Mouse (Mus musculus) spleen, postnatal 14 days (tissue): ENCODE measurements around the gene Dlx1.

Experiments
- DNase-seq, 2 experiments: peaks; one replicate each; pipeline ENCODE4 v3.0.0; 2021 to 2022; ENCODE audit warnings: low spot score in 2 of 2

Dlx1 gene

DNA sequence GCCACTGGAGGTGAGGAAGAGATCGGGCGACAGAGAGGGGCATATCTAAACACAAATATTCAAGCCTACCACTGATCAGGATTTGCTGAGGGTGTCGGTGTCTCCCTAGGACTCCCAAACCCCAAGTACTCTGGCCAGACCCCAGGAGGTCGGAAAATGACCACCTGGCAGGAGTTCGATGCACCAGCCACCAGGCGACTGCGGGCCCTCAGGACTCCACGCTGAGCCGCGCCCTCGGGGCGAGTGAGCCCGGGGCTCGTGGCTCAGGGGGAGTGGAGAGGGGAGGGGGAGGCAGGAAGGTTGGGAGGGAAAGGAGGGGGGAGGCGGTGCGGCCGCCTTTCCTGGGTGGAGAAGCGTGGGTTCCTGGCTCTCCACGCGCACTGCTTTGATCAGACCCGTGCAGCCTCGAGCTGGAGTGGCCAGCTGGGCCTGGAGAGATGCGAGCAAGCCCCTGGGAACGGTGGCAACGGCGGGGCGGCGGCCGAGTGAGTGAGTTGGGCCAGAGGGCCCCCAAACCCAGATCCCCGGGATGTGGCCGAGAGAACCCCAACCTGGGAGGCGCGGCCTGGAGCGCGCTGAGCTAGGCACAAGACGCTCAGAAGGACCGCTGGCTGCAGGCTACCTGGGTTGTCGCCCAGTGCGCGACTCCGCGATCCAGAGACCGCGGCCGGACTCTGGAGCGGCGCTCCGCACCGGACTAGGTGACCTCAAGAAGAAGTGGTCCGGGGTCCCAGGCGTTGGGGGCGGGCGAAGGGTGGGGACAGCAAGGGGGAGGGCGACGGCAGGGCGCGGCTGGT, 999 bp downstream of the Dlx1 start:
- DNase-seq: no peak

DNA sequence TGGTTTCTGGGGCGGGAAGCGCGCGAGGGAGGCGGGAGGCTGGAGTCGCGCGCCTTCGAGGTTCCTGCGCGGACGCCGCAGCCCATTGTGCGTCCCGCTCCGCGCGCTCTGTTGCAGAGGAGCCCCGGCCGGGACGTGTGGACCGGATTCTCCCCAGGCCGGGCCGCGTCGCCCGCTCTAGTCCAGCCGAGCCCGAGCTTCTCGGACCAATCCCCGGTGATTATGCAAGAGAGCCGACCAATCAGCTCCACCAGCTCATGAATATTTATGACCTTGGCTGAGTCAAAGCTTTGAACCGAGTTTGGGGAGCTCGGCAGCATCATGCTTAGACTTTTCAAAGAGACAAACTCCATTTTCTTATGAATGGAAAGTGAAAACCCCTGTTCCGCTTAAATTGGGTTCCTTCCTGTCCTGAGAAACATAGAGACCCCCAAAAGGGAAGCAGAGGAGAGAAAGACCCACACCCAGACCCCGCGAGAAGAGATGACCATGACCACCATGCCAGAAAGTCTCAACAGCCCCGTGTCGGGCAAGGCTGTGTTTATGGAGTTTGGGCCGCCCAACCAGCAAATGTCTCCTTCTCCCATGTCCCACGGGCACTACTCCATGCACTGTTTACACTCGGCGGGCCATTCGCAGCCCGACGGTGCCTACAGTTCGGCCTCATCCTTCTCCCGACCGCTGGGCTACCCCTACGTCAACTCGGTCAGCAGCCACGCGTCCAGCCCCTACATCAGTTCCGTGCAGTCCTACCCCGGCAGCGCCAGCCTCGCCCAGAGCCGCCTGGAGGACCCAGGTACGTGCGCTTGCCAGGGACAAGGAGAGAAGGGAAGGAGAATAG, 1.8 kb downstream of the Dlx1 start:
- no peak for DNase-seq

DNA sequence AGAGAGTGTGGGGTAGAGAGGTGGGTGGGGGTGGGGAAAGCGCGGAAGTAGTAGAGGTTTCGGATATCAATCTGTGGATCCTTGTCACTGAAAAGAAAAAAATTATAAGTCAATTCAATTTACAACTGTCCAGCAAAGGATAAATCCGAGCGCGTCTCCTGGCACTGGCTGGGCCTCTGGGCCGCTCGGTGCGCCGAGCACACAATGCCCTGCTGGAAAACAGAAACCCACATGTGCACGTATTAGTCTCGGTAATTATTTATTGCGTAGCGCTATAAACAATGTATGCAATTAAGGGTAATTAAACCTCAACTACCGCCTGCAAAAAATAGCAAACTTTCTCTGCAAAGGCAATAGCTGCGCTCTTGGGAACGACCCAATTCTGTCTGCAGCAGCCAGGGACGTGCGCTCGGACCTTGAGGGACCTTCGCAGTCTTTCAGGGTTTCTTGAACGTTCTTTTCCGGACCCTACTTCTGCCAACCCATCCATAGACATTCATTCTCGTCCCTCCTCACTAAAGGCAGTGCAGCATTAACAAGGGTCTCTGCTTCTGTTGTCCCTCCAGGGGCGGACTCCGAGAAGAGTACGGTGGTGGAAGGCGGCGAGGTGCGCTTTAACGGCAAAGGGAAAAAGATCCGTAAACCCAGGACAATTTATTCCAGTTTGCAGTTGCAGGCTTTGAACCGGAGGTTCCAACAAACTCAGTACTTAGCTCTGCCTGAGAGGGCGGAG, 2.6 kb downstream of the Dlx1 start:
- no peak for DNase-seq

DNA sequence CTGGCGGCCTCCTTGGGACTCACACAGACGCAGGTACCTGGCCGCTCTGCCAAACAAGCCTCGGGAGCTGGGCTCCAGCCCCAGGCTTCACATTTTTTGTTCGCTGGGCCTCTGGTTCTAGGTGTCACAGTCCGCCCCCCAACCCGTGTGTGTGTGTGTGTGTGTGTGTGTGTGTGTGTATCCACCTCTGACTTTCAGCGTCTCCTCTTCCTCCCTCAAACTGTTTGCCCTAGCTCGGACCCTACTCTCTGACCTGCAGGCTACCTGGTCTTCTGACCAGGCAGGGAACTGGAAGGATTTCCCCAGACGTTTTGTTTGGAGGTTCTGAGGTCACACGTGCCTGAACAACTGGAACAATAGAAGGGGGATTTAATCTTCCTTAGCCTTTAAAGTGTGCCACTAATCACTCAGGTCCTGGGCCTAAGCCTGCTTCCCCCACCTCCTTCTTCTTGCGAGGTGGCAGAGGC, 3.2 kb downstream of the Dlx1 start:
- DNase-seq: no peak

DNA sequence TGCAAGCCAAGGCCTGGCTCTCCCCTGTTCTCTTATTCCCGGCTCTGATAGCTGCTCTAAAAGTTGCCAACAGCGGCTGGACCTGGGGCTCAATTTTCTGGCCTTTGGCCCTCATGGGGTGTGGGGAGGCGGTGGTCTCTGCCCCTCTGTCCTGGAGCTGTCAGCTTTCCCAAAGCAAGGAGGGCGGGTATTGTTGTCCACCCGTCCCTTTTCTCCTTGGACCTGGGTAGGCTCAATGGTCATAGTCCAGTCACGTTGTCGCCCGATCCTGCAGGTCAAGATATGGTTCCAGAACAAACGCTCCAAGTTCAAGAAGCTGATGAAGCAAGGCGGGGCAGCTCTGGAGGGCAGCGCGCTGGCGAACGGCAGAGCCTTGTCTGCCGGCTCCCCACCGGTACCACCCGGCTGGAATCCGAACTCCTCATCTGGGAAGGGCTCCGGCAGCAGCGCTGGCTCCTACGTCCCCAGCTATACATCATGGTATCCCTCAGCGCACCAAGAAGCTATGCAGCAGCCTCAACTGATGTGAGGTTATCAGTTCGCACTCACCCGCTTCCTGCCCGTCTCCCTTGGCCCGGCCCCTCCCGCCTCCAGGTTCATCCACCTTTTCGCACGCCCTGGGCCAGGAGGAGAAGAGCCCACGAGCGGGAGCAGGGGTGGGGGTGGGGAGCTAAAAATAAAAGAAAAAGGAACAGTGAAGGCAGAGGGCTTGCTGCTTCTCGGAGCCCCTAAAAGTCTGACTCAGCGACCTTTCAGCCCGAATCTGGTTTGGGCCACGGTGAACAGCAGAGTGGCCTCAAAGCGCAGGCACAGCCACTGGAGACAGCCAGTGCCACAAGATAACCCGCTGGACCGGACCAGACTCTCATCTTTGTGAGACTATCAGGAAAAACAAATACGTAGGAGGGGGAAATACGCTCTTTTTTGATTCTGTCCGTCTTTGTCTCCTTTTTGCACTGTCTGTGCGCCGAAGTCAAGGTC, 4.4 kb downstream of the Dlx1 start:
- DNase-seq: no peak

DNA sequence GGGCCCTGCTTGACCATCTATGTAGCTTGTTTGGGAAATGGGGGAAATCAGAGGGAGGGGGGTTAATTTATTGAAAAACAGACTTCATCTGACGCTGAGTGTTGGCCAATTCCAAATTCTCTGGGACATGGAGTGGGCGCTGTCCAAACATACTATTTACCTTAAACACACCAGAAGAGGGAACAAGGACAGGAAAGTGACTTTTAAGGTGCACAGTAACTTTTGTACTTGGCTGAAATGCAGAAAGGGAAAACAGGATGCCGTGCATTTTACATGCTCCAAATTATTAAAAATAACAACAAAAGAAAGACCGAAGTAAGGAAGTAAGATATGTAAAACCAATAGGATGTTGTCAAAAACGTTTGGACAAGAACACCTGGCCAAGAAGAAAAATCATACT, 5.2 kb downstream of the Dlx1 start:
- DNase-seq: no peak

DNA sequence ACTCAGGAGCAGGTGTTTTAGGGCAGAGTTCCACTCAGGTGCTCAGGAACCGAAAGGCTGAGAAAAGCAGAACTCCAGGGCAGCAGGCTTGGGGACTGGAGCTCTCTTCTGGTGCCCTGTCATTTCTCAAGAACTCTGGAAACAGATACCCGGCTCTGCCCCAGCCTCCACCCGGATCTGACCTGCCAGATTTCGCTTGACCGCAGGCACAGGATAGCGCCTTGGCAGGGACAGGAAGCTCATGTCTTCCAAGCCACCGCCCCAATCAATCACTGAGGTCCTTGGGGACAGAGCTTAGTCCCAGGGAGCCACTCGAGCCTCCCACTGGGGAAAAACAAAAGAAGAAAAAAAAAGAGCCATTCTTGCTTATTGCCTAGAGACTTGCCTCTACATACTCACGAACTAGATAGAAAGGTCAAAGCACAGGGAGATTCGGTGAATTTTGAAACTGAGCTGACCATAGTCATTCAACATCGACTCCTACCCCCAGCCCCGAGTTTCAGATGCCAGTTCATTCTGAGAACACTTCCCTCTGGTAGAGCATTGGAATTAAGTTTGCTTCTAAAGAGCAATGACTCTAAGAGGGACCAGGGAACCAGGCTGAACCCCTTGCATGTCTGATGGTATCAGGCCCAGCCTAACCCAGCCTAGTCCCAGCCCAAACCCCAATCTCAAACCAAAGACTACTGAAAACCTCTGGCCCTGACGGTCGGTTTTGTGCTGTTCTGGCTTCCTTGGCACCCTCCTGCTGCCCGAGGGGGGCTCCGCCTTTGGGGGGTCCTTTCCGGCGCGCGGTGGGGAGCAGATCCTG, 6.5 kb downstream of the Dlx1 start:
- DNase-seq: no peak

DNA sequence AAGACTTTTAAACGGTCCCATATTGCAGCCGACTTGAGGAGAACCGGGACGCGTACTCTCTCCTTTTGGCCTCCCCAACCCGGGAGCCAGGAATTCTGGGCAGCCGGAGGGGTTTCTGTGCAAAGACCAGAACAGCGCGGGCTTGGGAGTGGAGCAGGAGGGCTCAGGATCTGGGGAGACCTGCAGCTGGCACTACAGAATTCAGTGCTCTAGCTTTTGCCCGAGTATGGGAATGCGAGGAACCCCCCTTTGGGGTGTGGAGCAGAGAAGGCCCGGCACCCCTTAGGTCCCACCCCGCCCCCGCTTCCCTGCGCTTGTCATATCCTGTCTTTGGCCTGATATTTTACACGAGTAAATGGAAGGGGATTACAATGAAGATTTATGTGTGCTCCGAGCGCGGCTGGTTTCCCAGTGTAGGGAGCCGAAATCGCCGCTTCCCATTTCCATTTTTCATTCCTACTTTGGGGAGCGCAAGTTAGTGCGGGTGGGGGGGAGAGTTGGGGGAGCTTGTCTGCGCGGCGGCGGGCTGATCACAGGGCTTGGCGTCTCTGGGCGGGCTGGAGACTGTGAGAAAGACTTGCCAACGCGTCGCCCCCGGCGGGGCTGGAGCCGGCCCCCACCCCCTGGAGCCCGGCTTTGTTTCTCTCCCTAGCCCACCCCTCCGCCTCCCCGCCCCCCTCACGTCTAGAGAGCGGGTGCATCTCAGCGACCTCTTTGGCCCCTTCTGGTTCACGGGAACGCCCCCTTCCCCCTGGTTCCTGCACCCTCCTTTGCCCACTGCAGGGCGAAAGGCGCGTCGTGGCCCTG, 12.9 kb downstream of the Dlx1 start:
- no peak for DNase-seq

DNA sequence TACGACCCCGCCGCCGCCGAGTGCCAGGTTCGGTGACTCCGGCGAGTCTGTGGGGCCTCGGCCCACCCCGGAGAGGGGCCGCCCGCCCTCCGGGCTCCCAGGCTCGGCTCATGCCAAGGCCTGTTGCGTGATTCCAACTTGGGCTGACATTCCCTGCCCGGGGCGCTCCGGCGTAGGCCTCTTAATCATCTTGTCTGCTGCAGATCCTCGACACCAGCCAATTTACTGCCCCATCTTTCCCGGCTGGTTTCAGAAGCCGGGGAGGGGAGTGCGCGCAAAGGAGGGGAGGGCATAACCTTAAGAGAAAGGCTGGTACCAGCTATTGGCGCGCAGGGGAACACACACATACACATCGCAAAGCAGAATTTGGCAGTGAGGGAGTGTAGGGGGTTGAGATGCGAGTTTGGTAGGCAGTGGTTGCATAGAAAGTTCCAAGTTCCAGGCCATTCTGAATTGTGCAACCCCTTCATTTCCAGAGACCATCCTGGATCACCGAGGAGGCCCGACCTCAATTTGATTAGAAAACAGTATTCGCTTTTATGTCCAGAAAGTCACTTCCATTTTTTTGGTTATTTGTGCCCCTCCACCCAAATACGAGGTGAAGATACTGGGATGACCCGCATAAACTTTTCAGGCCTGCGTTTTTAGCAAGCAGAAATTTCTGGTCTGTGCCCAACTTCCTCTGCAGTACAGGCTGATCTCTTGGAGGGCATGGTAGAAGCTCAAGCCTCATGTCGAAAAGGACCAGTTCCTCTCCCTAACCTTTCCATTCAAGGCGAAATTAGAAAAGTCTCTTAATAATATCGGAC, 13.7 kb downstream of the Dlx1 start:
- DNase-seq: no peak

DNA sequence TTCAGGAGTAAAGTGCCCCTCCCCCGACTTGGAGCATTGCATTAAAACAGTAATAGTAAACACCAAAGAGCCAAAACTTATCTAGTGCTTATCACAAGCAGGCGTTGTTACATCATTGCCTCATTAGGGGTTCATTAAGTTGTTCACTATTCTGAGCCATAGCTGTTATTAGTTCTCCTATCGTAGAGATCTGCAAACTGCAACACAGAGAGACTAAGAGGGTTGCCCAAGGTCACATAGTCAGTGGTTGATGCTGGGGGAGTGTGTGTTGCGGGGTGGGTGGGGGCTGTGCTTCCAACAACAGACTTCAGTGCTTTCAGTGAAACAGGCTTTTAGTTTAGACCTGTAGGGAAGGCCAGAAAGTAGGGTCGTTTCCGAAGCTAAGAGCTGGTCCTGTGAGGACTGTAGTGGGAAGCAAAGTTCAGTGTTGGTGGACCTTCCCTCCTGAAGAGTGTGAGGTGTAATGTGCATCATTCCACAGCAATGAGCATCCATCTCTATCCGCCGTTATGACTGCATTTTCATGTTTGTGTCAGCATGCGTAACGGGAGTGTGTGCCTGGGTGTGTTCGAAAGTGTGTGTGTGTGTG, 14.4 kb downstream of the Dlx1 start:
- DNase-seq: no peak

DNA sequence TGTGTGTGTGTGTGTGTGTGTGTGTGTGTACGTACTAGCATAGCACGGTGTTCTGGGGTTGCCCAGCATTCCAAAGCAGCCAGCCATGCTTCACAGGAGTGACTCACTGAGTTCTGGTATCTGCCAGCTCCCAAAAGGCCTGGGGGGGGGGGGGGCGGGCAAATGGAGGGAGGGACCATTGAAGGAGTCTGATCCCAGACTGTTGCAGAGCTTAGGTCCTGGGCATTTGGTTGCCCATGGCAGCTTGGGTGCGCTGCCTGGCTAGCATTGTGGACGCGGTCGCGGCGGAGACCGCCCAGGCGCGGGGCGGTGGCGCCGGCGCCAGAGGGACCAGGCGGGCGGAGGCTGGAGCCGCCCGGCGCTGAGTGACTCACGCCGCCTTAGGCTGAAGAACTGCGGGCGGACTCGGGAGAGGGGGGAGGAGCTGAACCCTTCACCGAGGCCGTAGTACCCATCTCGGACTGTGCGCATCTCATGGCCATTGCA, 14.9 kb downstream of the Dlx1 start:
- DNase-seq: no peak

DNA sequence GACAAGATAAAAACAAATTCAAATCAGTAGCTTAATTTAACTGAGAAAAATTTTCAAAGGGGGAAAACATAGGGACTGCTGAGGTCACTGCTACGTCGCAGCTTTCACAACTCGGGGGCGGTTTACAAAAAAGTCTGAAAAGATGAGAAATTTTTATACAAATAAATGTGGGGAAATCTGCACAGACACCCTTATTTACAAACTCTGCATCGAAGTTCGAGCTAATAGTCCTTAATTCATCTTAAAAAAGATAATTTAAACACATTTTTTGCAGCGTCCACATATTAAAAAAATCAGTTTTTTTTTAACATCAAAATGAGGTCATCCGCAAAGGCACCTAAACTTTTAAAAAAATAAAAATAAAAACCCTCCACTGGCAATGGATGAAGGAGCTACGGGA, 15.6 kb downstream of the Dlx1 start:
- no peak for DNase-seq

DNA sequence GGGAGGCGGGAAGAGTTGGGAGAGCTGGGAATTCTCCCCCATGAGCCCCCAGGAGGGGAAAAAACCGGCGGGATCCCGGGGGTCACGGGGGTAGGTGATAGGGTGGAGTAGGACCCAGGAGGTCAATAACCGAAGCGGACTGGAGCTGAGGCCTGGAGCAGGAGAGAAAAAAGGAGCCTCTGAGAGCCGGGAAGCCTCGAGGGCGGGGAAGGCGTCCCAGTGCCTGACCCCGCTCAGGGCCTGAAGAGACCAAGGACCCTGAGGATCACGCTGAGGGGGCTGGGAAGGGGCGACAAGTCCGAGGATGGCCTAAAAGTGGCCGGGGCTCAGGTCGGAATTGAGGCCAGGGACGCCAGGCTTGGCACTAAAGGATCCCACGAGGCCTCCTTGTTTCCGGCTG, 16.0 kb downstream of the Dlx1 start:
- DNase-seq: no peak

DNA sequence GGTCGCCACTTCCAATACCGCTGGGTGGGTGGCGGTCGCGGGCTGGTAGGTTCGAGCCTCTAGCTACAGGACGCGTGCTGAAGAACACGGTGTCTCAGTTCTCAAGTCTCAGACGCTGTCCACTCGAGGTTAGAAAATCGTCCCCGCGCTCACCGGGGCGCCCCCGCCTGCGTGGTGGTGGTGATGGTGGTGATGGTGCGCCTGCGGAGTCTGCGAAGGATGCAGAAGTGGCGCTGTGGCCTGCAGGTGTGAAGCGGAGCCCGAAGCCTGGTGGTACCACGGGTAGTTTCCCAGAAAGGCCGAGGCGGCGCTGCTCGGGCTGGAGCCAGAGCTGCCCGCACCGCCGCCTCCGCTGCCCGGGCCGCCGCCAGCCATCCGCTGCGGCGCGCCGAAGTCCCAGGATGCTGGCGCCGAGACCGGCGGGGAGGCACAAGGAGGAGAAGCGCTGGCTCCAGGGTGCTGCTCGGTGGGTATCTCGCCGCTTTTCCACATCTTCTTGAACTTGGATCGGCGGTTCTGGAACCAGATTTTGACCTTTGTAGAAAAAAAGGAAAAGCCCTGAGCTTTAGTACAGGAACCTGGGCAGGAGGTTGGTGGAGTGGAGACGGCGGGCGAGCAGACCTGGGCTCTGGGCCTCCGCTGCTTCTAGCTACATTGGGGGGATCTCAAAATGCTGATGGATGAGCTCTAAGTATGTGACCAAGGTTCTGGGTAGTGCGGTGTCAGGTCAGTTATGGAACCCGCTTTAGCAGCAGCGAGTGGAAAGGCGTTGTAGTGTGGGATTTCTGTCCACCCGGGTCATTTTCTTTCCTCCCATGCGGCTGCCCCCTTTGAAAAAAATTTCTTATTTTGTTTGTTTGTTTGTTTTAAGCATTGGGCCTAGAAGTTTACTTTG, 16.7 kb downstream of the Dlx1 start:
- DNase-seq: no peak

DNA sequence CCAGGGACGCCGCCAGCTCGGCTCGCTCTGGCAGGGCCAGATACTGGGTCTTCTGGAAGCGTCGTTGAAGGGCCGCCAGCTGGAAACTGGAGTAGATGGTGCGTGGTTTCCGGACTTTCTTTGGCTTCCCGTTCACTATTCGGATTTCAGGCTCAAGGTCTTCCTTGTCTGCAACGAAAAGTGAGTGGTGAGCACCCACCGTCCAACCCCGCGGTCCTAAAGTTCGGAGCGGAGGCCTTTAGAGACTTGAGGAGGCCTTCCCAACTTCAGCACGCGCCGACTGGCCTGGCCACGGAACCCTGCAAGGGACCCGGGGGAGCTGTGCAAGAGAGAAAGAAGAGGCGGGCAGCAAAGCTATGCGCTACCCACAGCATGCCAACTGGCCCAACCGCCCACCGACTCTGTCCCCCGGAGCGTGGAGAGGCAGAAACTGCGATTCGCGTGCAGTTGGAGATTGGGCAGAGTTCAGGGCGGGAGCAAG, 17.5 kb downstream of the Dlx1 start:
- DNase-seq: no peak

DNA sequence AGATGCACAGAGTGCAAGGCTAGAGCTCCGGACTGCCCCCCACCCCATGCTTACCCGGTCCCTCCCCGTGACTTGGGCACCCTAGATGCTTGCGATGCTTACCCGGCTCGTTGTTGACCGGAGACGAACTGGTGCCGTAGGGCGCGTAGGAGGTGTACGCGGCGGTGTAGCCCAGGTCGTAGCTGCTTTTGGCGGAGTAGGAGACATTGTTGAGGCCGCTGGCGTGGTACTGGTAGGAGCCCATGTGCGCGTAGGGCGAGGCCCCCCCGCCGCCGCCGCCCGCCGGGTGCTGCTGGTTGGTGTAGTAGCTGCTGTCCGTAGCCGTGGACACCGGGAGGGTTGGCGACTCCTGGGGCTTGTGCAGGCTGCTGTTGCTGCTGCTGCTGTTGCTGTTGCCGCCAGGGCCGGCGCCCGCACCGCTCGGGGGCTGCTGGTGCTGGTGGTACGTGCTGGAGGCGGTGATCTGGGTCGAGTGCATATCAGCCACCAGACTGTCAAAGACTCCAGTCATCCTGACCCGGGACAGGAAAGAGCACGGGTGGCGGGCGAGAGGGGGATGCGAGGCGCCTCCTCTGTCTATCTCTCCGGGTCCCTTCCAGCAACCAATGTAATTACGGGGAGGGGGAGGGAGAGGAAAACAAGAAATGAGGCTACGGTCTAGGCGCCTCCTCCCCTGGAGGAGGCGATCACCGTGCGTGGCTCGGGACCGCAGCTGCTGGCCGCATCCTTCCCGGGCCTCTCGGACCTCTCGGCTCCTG, 18.1 kb downstream of the Dlx1 start:
- no peak for DNase-seq
